Mouse (Mus musculus): ENCODE data around the gene Zfp213. TPM values are rescaled to one million over a fixed set of nuclear protein-coding genes. Genes with fewer than 3 reads are reported as not detected.

Zfp213 gene
- polyA plus RNA-seq, 2 experiments, result 16.3 to 18.1 TPM

- WGBS, result under 1% methylated on average over 22 of the region's 22 CpGs
- ATAC-seq (ENCODE audit: low FRiP score, low read depth), result peak; percentile 89
- TF ChIP-seq POLR2A (IDR thresholded peaks at IDR 0.05; ENCODE audit: borderline replicate concordance, extremely low read depth, insufficient read depth, insufficient read length), result peak; percentile 37; the same call in 1 of the 2 replicates
- H3K27me3 ChIP-seq (ENCODE audit: control insufficient read depth, insufficient read depth, low read length), result no peaks in the 10 kb centered on the region
- H3K4me3 ChIP-seq (replicated peaks; ENCODE audit: low read length), result peak overlapping the region; percentile 63
- no peaks in the 10 kb centered on the region for H3K9me3 ChIP-seq (ENCODE audit: control insufficient read depth, low read length)
- peak overlapping the region; percentile 73 for H3K9ac ChIP-seq (ENCODE audit: low read depth, low read length, severe bottlenecking)
- peaks cover 17% of the 10 kb centered on the region for H3K36me3 ChIP-seq (ENCODE audit: control insufficient read depth, insufficient read depth, low read length)
- H3K4me1 ChIP-seq (ENCODE audit: control insufficient read depth, insufficient read depth, low read length), result peaks cover 8% of the 10 kb centered on the region
- DNase-seq (ENCODE audit: low spot score), result peak; percentile 88
- H3K27ac ChIP-seq (replicated peaks; ENCODE audit: low read depth, low read length), result no peak overlapping the region
- H3K4me2 ChIP-seq (replicated peaks; ENCODE audit: low read depth, low read length, severe bottlenecking), result peak overlapping the region; percentile 86
Measured at GRCm38 (mm10) chr17:23585721-23586491, 21.9 kb upstream of the Zfp213 start.

GRCm38 (mm10) chr17:23584786-23585185 lies 20.7 kb upstream of the Zfp213 start:
- no peak for TF ChIP-seq POLR2A (IDR thresholded peaks at IDR 0.05; ENCODE audit: borderline replicate concordance, extremely low read depth, insufficient read depth, insufficient read length)
- no peak overlapping the region for H3K9ac ChIP-seq (ENCODE audit: low read depth, low read length, severe bottlenecking)
- no peak overlapping the region for H3K27ac ChIP-seq (replicated peaks; ENCODE audit: low read depth, low read length)
- H3K36me3 ChIP-seq (ENCODE audit: control insufficient read depth, insufficient read depth, low read length), result peaks cover 28% of the 10 kb centered on the region
- H3K4me3 ChIP-seq (replicated peaks; ENCODE audit: low read length), result 0 out of 2 replicates have a peak overlapping the region, but pooled peaks have one; percentile 63
- no peaks in the 10 kb centered on the region for H3K27me3 ChIP-seq (ENCODE audit: control insufficient read depth, insufficient read depth, low read length)
- WGBS, result 91% methylated on average over 8 of the region's 8 CpGs
- ATAC-seq (ENCODE audit: low FRiP score, low read depth) (no peak), DNase-seq (ENCODE audit: low spot score) (no peak)
- H3K4me1 ChIP-seq (ENCODE audit: control insufficient read depth, insufficient read depth, low read length), result peaks cover 8% of the 10 kb centered on the region
- H3K4me2 ChIP-seq (replicated peaks; ENCODE audit: low read depth, low read length, severe bottlenecking), result peak overlapping the region; percentile 86
- no peaks in the 10 kb centered on the region for H3K9me3 ChIP-seq (ENCODE audit: control insufficient read depth, low read length)

GRCm38 (mm10) chr17:23575951-23576552 lies 12.0 kb upstream of the Zfp213 start:
- Histone ChIP-seq H3K27ac (replicated peaks; ENCODE audit: low read depth, low read length) (no peak overlapping the region), H3K36me3 (ENCODE audit: control insufficient read depth, insufficient read depth, low read length) (peaks cover 77% of the 10 kb centered on the region), H3K9ac (ENCODE audit: low read depth, low read length, severe bottlenecking) (no peak overlapping the region), H3K27me3 (ENCODE audit: control insufficient read depth, insufficient read depth, low read length) (no peaks in the 10 kb centered on the region), H3K4me2 (replicated peaks; ENCODE audit: low read depth, low read length, severe bottlenecking) (no peak overlapping the region), H3K4me3 (replicated peaks; ENCODE audit: low read length) (no peak overlapping the region), H3K4me1 (ENCODE audit: control insufficient read depth, insufficient read depth, low read length) (no peaks in the 10 kb centered on the region), H3K9me3 (ENCODE audit: control insufficient read depth, low read length) (no peaks in the 10 kb centered on the region)
- ATAC-seq (ENCODE audit: low FRiP score, low read depth) (no peak), DNase-seq (ENCODE audit: low spot score) (no peak)
- TF ChIP-seq POLR2A (IDR thresholded peaks at IDR 0.05; ENCODE audit: borderline replicate concordance, extremely low read depth, insufficient read depth, insufficient read length), result no peak
- 96% methylated on average over 38 of the region's 38 CpGs for WGBS

- WGBS, result 89% methylated on average over 8 of the region's 8 CpGs
- no peak overlapping the region for H3K4me3 ChIP-seq (replicated peaks; ENCODE audit: low read length)
- no peaks in the 10 kb centered on the region for H3K27me3 ChIP-seq (ENCODE audit: control insufficient read depth, insufficient read depth, low read length)
- no peaks in the 10 kb centered on the region for H3K9me3 ChIP-seq (ENCODE audit: control insufficient read depth, low read length)
- no peak for DNase-seq (ENCODE audit: low spot score)
- no peak overlapping the region for H3K9ac ChIP-seq (ENCODE audit: low read depth, low read length, severe bottlenecking)
- no peaks in the 10 kb centered on the region for H3K4me1 ChIP-seq (ENCODE audit: control insufficient read depth, insufficient read depth, low read length)
- H3K27ac ChIP-seq (replicated peaks; ENCODE audit: low read depth, low read length), result no peak overlapping the region
- ATAC-seq (ENCODE audit: low FRiP score, low read depth), result no peak
- peaks cover 58% of the 10 kb centered on the region for H3K36me3 ChIP-seq (ENCODE audit: control insufficient read depth, insufficient read depth, low read length)
- TF ChIP-seq POLR2A (IDR thresholded peaks at IDR 0.05; ENCODE audit: borderline replicate concordance, extremely low read depth, insufficient read depth, insufficient read length), result no peak
- H3K4me2 ChIP-seq (replicated peaks; ENCODE audit: low read depth, low read length, severe bottlenecking), result no peak overlapping the region
Measured at GRCm38 (mm10) chr17:23574130-23574529, 10.1 kb upstream of the Zfp213 start.

GRCm38 (mm10) chr17:23572059-23572458 lies 8.0 kb upstream of the Zfp213 start:
- Histone ChIP-seq H3K9ac (ENCODE audit: low read depth, low read length, severe bottlenecking) (no peak overlapping the region), H3K27me3 (ENCODE audit: control insufficient read depth, insufficient read depth, low read length) (no peaks in the 10 kb centered on the region), H3K4me2 (replicated peaks; ENCODE audit: low read depth, low read length, severe bottlenecking) (no peak overlapping the region), H3K4me1 (ENCODE audit: control insufficient read depth, insufficient read depth, low read length) (no peaks in the 10 kb centered on the region), H3K36me3 (ENCODE audit: control insufficient read depth, insufficient read depth, low read length) (peaks cover 39% of the 10 kb centered on the region), H3K4me3 (replicated peaks; ENCODE audit: low read length) (no peak overlapping the region), H3K27ac (replicated peaks; ENCODE audit: low read depth, low read length) (no peak overlapping the region), H3K9me3 (ENCODE audit: control insufficient read depth, low read length) (no peaks in the 10 kb centered on the region)
- ATAC-seq (ENCODE audit: low FRiP score, low read depth) (no peak), DNase-seq (ENCODE audit: low spot score) (no peak)
- 86% methylated on average over 6 of the region's 6 CpGs for WGBS
- no peak for TF ChIP-seq POLR2A (IDR thresholded peaks at IDR 0.05; ENCODE audit: borderline replicate concordance, extremely low read depth, insufficient read depth, insufficient read length)
